Comparison of ENCODE assay signal across 8 mouse cellular contexts in genomic region chr12:117352938-117353337, GRCm38 (mm10).
A peak's percentile ranks its signal among the peaks of the same experiment; 100 is the strongest.
DNase-seq lines count a peak whose midpoint lies in the region; ATAC-seq and TF ChIP-seq lines count a peak whose summit lies in the region.

No protein-coding gene starts in this region.

- no peak for ATAC-seq in kidney, embryonic 15.5 days (replicated peaks; ENCODE audit: low FRiP score)
- ATAC-seq in hindbrain, embryonic 12.5 days (ENCODE audit: low FRiP score), result peak; percentile 46; the same call in 1 of the 2 replicates

- TF ChIP-seq POLR2A in kidney, adult 2 months (IDR thresholded peaks at IDR 0.05; ENCODE audit: low read depth, low read length), result no peak
- TF ChIP-seq POLR2A in cerebellum, adult 2 months (IDR thresholded peaks at IDR 0.05; ENCODE audit: borderline replicate concordance, insufficient read depth, low read length), result no peak

- H3K9ac ChIP-seq in kidney, embryonic 15.5 days, result no peak overlapping the region
- H3K9ac ChIP-seq in hindbrain, embryonic 12.5 days, result no peak overlapping the region

- no peak overlapping the region for H3K27ac ChIP-seq in kidney, adult 2 months (ENCODE audit: insufficient read depth, low read depth, low read length)
- H3K27ac ChIP-seq in kidney, embryonic 15.5 days, result no peak overlapping the region
- no peak overlapping the region for H3K27ac ChIP-seq in cerebellum, adult 2 months (ENCODE audit: insufficient read depth, low read length)
- H3K27ac ChIP-seq in hindbrain, embryonic 12.5 days, result no peak overlapping the region

- DNase-seq in kidney, adult 2 months, result peak; percentile 23
- DNase-seq in ES-CJ7 (ENCODE audit: low read depth, low spot score), result peak; percentile 41
- peak; percentile 30 for DNase-seq in cerebellum, adult 2 months
- no peak for DNase-seq in testis, postnatal 14 days (ENCODE audit: low spot score)
- DNase-seq in urinary bladder, postnatal 14 days (ENCODE audit: low spot score), result no peak
- DNase-seq in layer of hippocampus, adult 9-10 months (ENCODE audit: low spot score), result no peak

- no peaks in the 10 kb centered on the region for H3K36me3 ChIP-seq in kidney, adult 2 months (ENCODE audit: control insufficient read depth, insufficient read depth, low read length)
- no peaks in the 10 kb centered on the region for H3K36me3 ChIP-seq in kidney, embryonic 15.5 days
- H3K36me3 ChIP-seq in hindbrain, embryonic 12.5 days, result no peaks in the 10 kb centered on the region

- H3K4me1 ChIP-seq in kidney, adult 2 months (ENCODE audit: control insufficient read depth, insufficient read depth, low read length), result no peaks in the 10 kb centered on the region
- H3K4me1 ChIP-seq in kidney, embryonic 15.5 days, result no peaks in the 10 kb centered on the region
- H3K4me1 ChIP-seq in cerebellum, adult 2 months (ENCODE audit: control insufficient read depth, insufficient read depth, low read length), result no peaks in the 10 kb centered on the region
- peaks cover 14% of the 10 kb centered on the region for H3K4me1 ChIP-seq in hindbrain, embryonic 12.5 days

- peak; percentile 51 for TF ChIP-seq CTCF in kidney, adult 2 months (conservative IDR thresholded peaks at IDR 0.05; ENCODE audit: insufficient read depth, insufficient read length, low read depth, low read length)
- TF ChIP-seq CTCF in cerebellum, adult 2 months (IDR thresholded peaks at IDR 0.05; ENCODE audit: borderline replicate concordance, insufficient read depth, low read depth, low read length), result peak; percentile 65; the same call in 1 of the 2 replicates

- H3K27me3 ChIP-seq in kidney, adult 2 months (replicated peaks; ENCODE audit: control insufficient read depth, insufficient read depth, low read length), result no peaks in the 10 kb centered on the region
- no peaks in the 10 kb centered on the region for H3K27me3 ChIP-seq in kidney, embryonic 15.5 days
- H3K27me3 ChIP-seq in cerebellum, adult 2 months (ENCODE audit: control insufficient read depth, insufficient read depth, low read length), result no peaks in the 10 kb centered on the region
- H3K27me3 ChIP-seq in hindbrain, embryonic 12.5 days, result no peaks in the 10 kb centered on the region; the same call in 1 of the 2 replicates

- H3K9me3 ChIP-seq in kidney, embryonic 15.5 days (replicated peaks), result no peaks in the 10 kb centered on the region
- H3K9me3 ChIP-seq in hindbrain, embryonic 12.5 days (replicated peaks), result no peaks in the 10 kb centered on the region

- H3K4me3 ChIP-seq in kidney, adult 2 months (ENCODE audit: insufficient read depth, low read depth, low read length), result no peak overlapping the region
- H3K4me3 ChIP-seq in kidney, embryonic 15.5 days (replicated peaks), result no peak overlapping the region
- H3K4me3 ChIP-seq in cerebellum, adult 2 months (replicated peaks; ENCODE audit: insufficient read depth, low read depth, low read length), result no peak overlapping the region
- no peak overlapping the region for H3K4me3 ChIP-seq in hindbrain, embryonic 12.5 days

- no peak overlapping the region for H3K4me2 ChIP-seq in kidney, embryonic 15.5 days
- no peak overlapping the region for H3K4me2 ChIP-seq in hindbrain, embryonic 12.5 days (replicated peaks)

Comparison
In these comparisons a context has a peak if more than half of its experiments do, and no peak if none do; other contexts are left out.
1. DNase-seq: peak in kidney, adult 2 months (single experiment), ES-CJ7 (single experiment) and cerebellum, adult 2 months (2 of 2); none in testis, postnatal 14 days (single experiment), urinary bladder, postnatal 14 days (single experiment) and layer of hippocampus, adult 9-10 months (single experiment).